Mouse (Mus musculus) hindbrain, postnatal 0 days (tissue): ENCODE results near the gene Idh3b. TPM values are rescaled to one million over a fixed set of nuclear protein-coding genes. Genes with fewer than 3 reads are reported as not detected.
A peak's percentile ranks its signal among the peaks of the same experiment; 100 is the strongest.

Experiments used
- ATAC-seq: fragments of 200-750 bp; cut with Nextera tagmentation; 2 replicates; pipeline ENCODE4 v1.8.0; 2017; ENCODE audit warnings: mild to moderate bottlenecking, moderate TSS enrichment, moderate library complexity
- DNase-seq: peaks from one replicate; pipeline ENCODE4 v3.0.0-alpha.2; 2015; ENCODE audit warnings: low spot score
- H3K27ac ChIP-seq: fragments of 300-500 bp; sonication (generic); 2 replicates; pipeline ENCODE4 v1.5.1; 2014; ENCODE audit warnings: mild to moderate bottlenecking
- H3K27me3 ChIP-seq: fragments of 300-500 bp; sonication (generic); 2 replicates; pipeline ENCODE4 v1.6.1; 2014; ENCODE audit warnings: low read length, mixed read lengths; ENCODE audit not compliant: insufficient read depth
- H3K36me3 ChIP-seq: fragments of 300-500 bp; sonication (generic); 2 replicates; pipeline ENCODE4 v1.6.1; 2014; ENCODE audit warnings: low read length, mixed read lengths; ENCODE audit not compliant: insufficient read depth
- H3K4me1 ChIP-seq: fragments of 300-500 bp; sonication (generic); 2 replicates; pipeline ENCODE4 v1.6.1; 2014; ENCODE audit warnings: antibody characterized with exemption, low read length, mixed read lengths; ENCODE audit not compliant: insufficient read depth
- H3K4me2 ChIP-seq: fragments of 300-500 bp; sonication (generic); 2 replicates; pipeline ENCODE4 v1.6.1; 2014; ENCODE audit warnings: low read depth, mild to moderate bottlenecking, low read length, moderate library complexity, mixed read lengths
- H3K4me3 ChIP-seq: fragments of 300-500 bp; sonication (generic); 2 replicates; pipeline ENCODE4 v1.5.1; 2014; ENCODE audit warnings: low read length
- H3K9ac ChIP-seq: fragments of 300-500 bp; sonication (generic); replicated peaks from 2 replicates; pipeline ENCODE4 v1.6.1; 2014; ENCODE audit warnings: mild to moderate bottlenecking, low read length, moderate library complexity, mixed read lengths
- H3K9me3 ChIP-seq: fragments of 300-500 bp; sonication (generic); 2 replicates; pipeline ENCODE4 v1.6.1; 2016; ENCODE audit warnings: low read length, mixed read lengths
- CTCF ChIP-seq: IDR thresholded peaks from 2 replicates; pipeline ENCODE4 v1.5.1; 2016; ENCODE audit warnings: antibody characterized with exemption, control low read depth, low read depth
- WGBS: fragments of 180-500 bp; shearing (Covaris S2); extraction: QIAGEN DNeasy Blood & Tissue Kit; methylation state at CpG from one replicate; pipeline ENCODE4 v1.1.7; 2014; 5-methylcytosine and 5-hydroxymethylcytosine counted together
- polyA plus RNA-seq: library from polyadenylated mRNA; unstranded; fragments of >200 nt; fragmentation: Nextera tagmentation; extraction: Ambion mirVana; gene quantifications from 2 replicates; pipeline ENCODE4 v1.2.1, GENCODE M21; 2015
- total RNA-seq: library from RNA; depleted of rRNA; stranded (reverse); fragments of >200 nt; gene quantifications from 2 replicates; pipeline ENCODE4 v1.2.3, GENCODE M21; 2014

The Idh3b gene
- total and polyA plus RNA-seq, 2 experiments from 2014 or later: 161 to 215 TPM

- no peak for TF ChIP-seq CTCF
- no peaks in the 10 kb centered on the region for H3K9me3 ChIP-seq
- peak overlapping the region; percentile 83 for H3K9ac ChIP-seq
- DNase-seq (peak; percentile 43), ATAC-seq (0 out of 2 replicates have a peak, but pooled peaks have one; percentile 6)
- 1% methylated on average over 14 of the region's 14 CpGs for WGBS
- peaks cover 22% of the 10 kb centered on the region for H3K36me3 ChIP-seq
- H3K27ac ChIP-seq: peak overlapping the region; percentile 96
- peak overlapping the region; percentile 87 for H3K4me2 ChIP-seq
- peaks cover 5% of the 10 kb centered on the region for H3K4me1 ChIP-seq
- peak overlapping the region; percentile 70 for H3K4me3 ChIP-seq
- H3K27me3 ChIP-seq: no peaks in the 10 kb centered on the region
Measured at GRCm38 (mm10) chr2:130273732-130274131, 10.6 kb downstream of the Idh3b start.

- TF ChIP-seq CTCF: peak; percentile 24
- Histone ChIP-seq H3K4me2 (no peak overlapping the region), H3K36me3 (no peaks in the 10 kb centered on the region), H3K27me3 (no peaks in the 10 kb centered on the region), H3K4me1 (no peaks in the 10 kb centered on the region), H3K27ac (no peak overlapping the region), H3K9ac (no peak overlapping the region), H3K4me3 (no peak overlapping the region), H3K9me3 (no peaks in the 10 kb centered on the region)
- DNase-seq: no peak
- ATAC-seq: no peak
- 68% methylated on average over 7 of the region's 7 CpGs for WGBS
Measured at GRCm38 (mm10) chr2:130268074-130268473, 16.3 kb downstream of the Idh3b start.

- no peaks in the 10 kb centered on the region for H3K27me3 ChIP-seq
- H3K9me3 ChIP-seq: no peaks in the 10 kb centered on the region
- H3K4me3 ChIP-seq: no peak overlapping the region
- H3K4me1 ChIP-seq: no peaks in the 10 kb centered on the region
- no peak for TF ChIP-seq CTCF
- no peak overlapping the region for H3K9ac ChIP-seq
- H3K4me2 ChIP-seq: no peak overlapping the region
- H3K27ac ChIP-seq: no peak overlapping the region
- ATAC-seq (no peak), DNase-seq (no peak)
- H3K36me3 ChIP-seq: no peaks in the 10 kb centered on the region
- WGBS: 94% methylated on average over 1 of the region's 1 CpGs
Measured at GRCm38 (mm10) chr2:130265520-130265919, 18.8 kb downstream of the Idh3b start.

- no peak for ATAC-seq
- no peak for TF ChIP-seq CTCF
- Histone ChIP-seq H3K36me3 (no peaks in the 10 kb centered on the region), H3K27me3 (no peaks in the 10 kb centered on the region), H3K4me2 (no peak overlapping the region), H3K27ac (no peak overlapping the region), H3K4me3 (no peak overlapping the region), H3K9me3 (no peaks in the 10 kb centered on the region), H3K4me1 (no peaks in the 10 kb centered on the region), H3K9ac (no peak overlapping the region)
- DNase-seq: no peak
- WGBS: 92% methylated on average over 2 of the region's 2 CpGs
Measured at GRCm38 (mm10) chr2:130262398-130262797, 21.9 kb downstream of the Idh3b start.

GRCm38 (mm10) chr2:130261914-130262313 lies 22.4 kb downstream of the Idh3b start:
- no peak overlapping the region for H3K27ac ChIP-seq
- H3K4me2 ChIP-seq: no peak overlapping the region
- H3K9ac ChIP-seq: no peak overlapping the region
- no peaks in the 10 kb centered on the region for H3K36me3 ChIP-seq
- WGBS: 95% methylated on average over 2 of the region's 2 CpGs
- no peaks in the 10 kb centered on the region for H3K9me3 ChIP-seq
- DNase-seq (no peak), ATAC-seq (no peak)
- no peak overlapping the region for H3K4me3 ChIP-seq
- TF ChIP-seq CTCF: no peak
- no peaks in the 10 kb centered on the region for H3K4me1 ChIP-seq
- no peaks in the 10 kb centered on the region for H3K27me3 ChIP-seq

- no peak overlapping the region for H3K4me2 ChIP-seq
- no peak for ATAC-seq
- no peaks in the 10 kb centered on the region for H3K4me1 ChIP-seq
- H3K27ac ChIP-seq: no peak overlapping the region
- H3K27me3 ChIP-seq: no peaks in the 10 kb centered on the region
- H3K9me3 ChIP-seq: no peaks in the 10 kb centered on the region
- TF ChIP-seq CTCF: no peak
- H3K36me3 ChIP-seq: no peaks in the 10 kb centered on the region
- 85% methylated on average over 4 of the region's 4 CpGs for WGBS
- H3K4me3 ChIP-seq: no peak overlapping the region
- no peak for DNase-seq
- no peak overlapping the region for H3K9ac ChIP-seq
Measured at GRCm38 (mm10) chr2:130260822-130261221, 23.5 kb downstream of the Idh3b start.

GRCm38 (mm10) chr2:130256762-130257161 lies 27.6 kb downstream of the Idh3b start:
- Histone ChIP-seq H3K4me1 (no peaks in the 10 kb centered on the region), H3K27me3 (no peaks in the 10 kb centered on the region), H3K9me3 (no peaks in the 10 kb centered on the region), H3K36me3 (no peaks in the 10 kb centered on the region), H3K9ac (no peak overlapping the region), H3K27ac (no peak overlapping the region), H3K4me3 (no peak overlapping the region), H3K4me2 (no peak overlapping the region)
- TF ChIP-seq CTCF: no peak
- 79% methylated on average over 4 of the region's 4 CpGs for WGBS
- DNase-seq (no peak), ATAC-seq (no peak)
